Mouse (Mus musculus): ENCODE data around the gene Olfr1305. TPM values are rescaled to one million over a fixed set of nuclear protein-coding genes. Genes with fewer than 3 reads are reported as not detected.

Olfr1305 gene
- polyA plus RNA-seq (2015; fragmentation: Nextera tagmentation; extraction: Ambion mirVana), result not detected in 2 replicates

DNA sequence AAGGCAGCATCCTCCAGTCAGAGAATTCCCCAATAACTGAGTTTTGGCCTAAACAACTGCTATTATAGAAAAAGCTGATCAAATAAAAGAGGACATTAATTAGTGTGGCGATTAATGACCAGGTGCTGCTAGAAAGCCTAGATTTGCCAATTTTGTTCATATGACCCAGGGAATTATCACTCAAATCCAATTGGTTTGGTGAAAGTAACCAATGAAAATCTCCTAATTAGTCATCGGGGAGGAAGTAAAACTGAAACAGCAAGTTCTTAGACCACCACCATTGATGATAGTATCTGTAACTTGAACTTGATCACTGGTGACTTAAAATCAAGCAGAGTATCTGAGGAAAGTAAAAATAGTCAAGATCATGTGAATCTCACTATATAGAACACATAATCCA is at the start of gene Olfr1305:
Gene Olfr1305, minus strand, starts transcription at position 101 of the 400 bp plus-strand sequence.

DNA sequence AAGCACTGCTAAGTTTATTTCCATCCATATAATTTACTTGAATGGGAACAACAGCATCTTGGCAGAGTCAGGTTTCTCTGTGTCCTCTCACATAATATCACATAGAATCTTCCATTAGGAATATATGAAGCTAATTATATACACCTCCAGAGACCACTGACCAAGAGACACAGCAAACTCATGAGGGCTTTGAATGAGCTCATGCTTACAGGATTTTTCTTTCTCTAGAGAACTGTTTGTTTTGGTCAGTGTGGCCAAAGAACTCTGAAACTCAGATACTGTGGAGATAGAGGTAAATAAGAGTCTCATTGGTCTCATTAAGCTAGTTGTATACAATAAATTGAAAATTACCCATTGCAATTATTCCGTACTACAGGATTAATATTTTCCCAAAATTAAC is 39.2 kb upstream of the Olfr1305 start, which contains the start of gene Olfr1306:
Gene Olfr1306, minus strand, starts transcription at position 101 of the 400 bp plus-strand sequence.

DNA sequence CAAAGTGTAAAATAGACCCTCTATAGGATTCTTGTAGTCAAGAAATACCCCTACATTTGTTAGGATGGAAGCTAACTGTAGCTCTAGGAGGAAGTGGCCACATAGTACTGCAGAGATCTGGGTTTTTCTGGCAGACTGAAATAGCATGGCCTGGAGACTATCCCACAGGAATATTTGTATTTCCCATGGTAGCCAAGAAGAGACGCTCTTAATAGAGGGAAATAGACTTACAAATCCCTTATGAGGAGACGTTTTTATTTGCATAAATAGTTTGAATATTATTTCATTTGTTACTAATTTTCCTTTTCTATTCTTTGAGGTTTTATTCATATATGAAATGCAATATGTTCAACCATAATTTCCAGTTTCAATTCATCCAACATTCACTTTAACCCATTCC is 56.7 kb downstream of the Olfr1305 start, which contains the start of gene Olfr1303:
Gene Olfr1303, minus strand, starts transcription at position 101 of the 400 bp plus-strand sequence.

Other genes with a start within 250 kb of the Olfr1305 start
- not detected in 2 replicates for gene Olfr1298, start 227.9 kb downstream of the Olfr1305 start, polyA plus RNA-seq (2015; fragmentation: Nextera tagmentation; extraction: Ambion mirVana)
- not detected in 2 replicates for gene Olfr1299, start 215.7 kb downstream of the Olfr1305 start, polyA plus RNA-seq (2015; fragmentation: Nextera tagmentation; extraction: Ambion mirVana)
- gene Olfr1301, start 126.1 kb downstream of the Olfr1305 start, polyA plus RNA-seq (2015; fragmentation: Nextera tagmentation; extraction: Ambion mirVana), result not detected in 2 replicates
- gene Olfr1302, start 99.7 kb downstream of the Olfr1305 start, polyA plus RNA-seq (2015; fragmentation: Nextera tagmentation; extraction: Ambion mirVana), result not detected in 2 replicates
- not detected in 2 replicates for gene Olfr1303, start 56.8 kb downstream of the Olfr1305 start, polyA plus RNA-seq (2015; fragmentation: Nextera tagmentation; extraction: Ambion mirVana)
- gene Olfr1306, start 39.1 kb upstream of the Olfr1305 start, polyA plus RNA-seq (2015; fragmentation: Nextera tagmentation; extraction: Ambion mirVana), result not detected in 2 replicates
- gene Olfr1307, start 72.3 kb upstream of the Olfr1305 start, polyA plus RNA-seq (2015; fragmentation: Nextera tagmentation; extraction: Ambion mirVana), result 0.01 TPM in 1 of 2 replicates, not detected in the other
- not detected in 2 replicates for gene Olfr1308, start 87.8 kb upstream of the Olfr1305 start, polyA plus RNA-seq (2015; fragmentation: Nextera tagmentation; extraction: Ambion mirVana)
- not detected in 2 replicates for gene Olfr1309, start 113.1 kb upstream of the Olfr1305 start, polyA plus RNA-seq (2015; fragmentation: Nextera tagmentation; extraction: Ambion mirVana)
- gene Olfr1310, start 135.6 kb upstream of the Olfr1305 start, polyA plus RNA-seq (2015; fragmentation: Nextera tagmentation; extraction: Ambion mirVana), result not detected in 2 replicates
- not detected in 2 replicates for gene Olfr1311, start 147.3 kb upstream of the Olfr1305 start, polyA plus RNA-seq (2015; fragmentation: Nextera tagmentation; extraction: Ambion mirVana)
- gene Olfr1312, start 173.1 kb upstream of the Olfr1305 start, polyA plus RNA-seq (2015; fragmentation: Nextera tagmentation; extraction: Ambion mirVana), result not detected in 2 replicates
- not detected in 2 replicates for gene Olfr1313, start 200.7 kb upstream of the Olfr1305 start, polyA plus RNA-seq (2015; fragmentation: Nextera tagmentation; extraction: Ambion mirVana)
- gene Olfr1314, start 219.6 kb upstream of the Olfr1305 start, polyA plus RNA-seq (2015; fragmentation: Nextera tagmentation; extraction: Ambion mirVana), result not detected in 2 replicates
- not detected in 2 replicates for gene Olfr1315-ps1, start 238.3 kb upstream of the Olfr1305 start, polyA plus RNA-seq (2015; fragmentation: Nextera tagmentation; extraction: Ambion mirVana)

Data from skeletal muscle tissue, postnatal 0 days (tissue).